ENCODE assay signal across 26 mouse cellular contexts in genomic region chr6:23549874-23550273, GRCm38 (mm10).
DNase-seq lines count a peak whose midpoint lies in the region; ATAC-seq and TF ChIP-seq lines count a peak whose summit lies in the region.
"Had no signal": no experiment of that assay in that cellular context is flagged by ENCODE, and none has a peak within 500 bp of the region (broad histone marks: within the 10 kb centered on the region; RNA-seq: fewer than 3 reads in every experiment).

No protein-coding gene starts in this region.

- intact Hi-C loops in left cerebral cortex, postnatal 10 days (cut with DNase I) = no loop called here

- H3K4me1 ChIP-seq in embryonic facial prominence, embryonic 14.5 days (ENCODE audit: control insufficient read depth, insufficient read depth, low read length) = no peaks in the 10 kb centered on the region
- no peaks in the 10 kb centered on the region for H3K4me1 ChIP-seq in embryonic facial prominence, embryonic 10.5 days
- no peaks in the 10 kb centered on the region for H3K4me1 ChIP-seq in lung, embryonic 16.5 days (replicated peaks; ENCODE audit: control insufficient read depth, insufficient read depth, low read length)
- no peaks in the 10 kb centered on the region for H3K4me1 ChIP-seq in intestine, postnatal 0 days (replicated peaks; ENCODE audit: control insufficient read depth, insufficient read depth, low read length)
- H3K4me1 ChIP-seq in stomach, embryonic 16.5 days (ENCODE audit: control insufficient read depth, insufficient read depth, low read length) = no peaks in the 10 kb centered on the region
- no peaks in the 10 kb centered on the region for H3K4me1 ChIP-seq in heart, embryonic 11.5 days (ENCODE audit: control insufficient read depth, insufficient read depth, low read length)
- H3K4me1 ChIP-seq: embryonic facial prominence, embryonic 15.5 days; heart, embryonic 13.5 days had no signal

- no peak for TF ChIP-seq CTCF in intestine, postnatal 0 days (IDR thresholded peaks at IDR 0.05; ENCODE audit: low read depth)

- WGBS in embryonic facial prominence, embryonic 14.5 days = 54% methylated on average over 1 of the region's 1 CpGs
- 52% methylated on average over 1 of the region's 1 CpGs for WGBS in embryonic facial prominence, embryonic 10.5 days
- 34% methylated on average over 1 of the region's 1 CpGs for WGBS in lung, embryonic 16.5 days
- WGBS in intestine, postnatal 0 days = 36% methylated on average over 1 of the region's 1 CpGs
- 44% methylated on average over 1 of the region's 1 CpGs for WGBS in stomach, embryonic 16.5 days
- WGBS in heart, embryonic 11.5 days (ENCODE audit: insufficient replicate concordance) = 72% methylated on average over 1 of the region's 1 CpGs

- no peak overlapping the region for H3K4me2 ChIP-seq in embryonic facial prominence, embryonic 14.5 days (ENCODE audit: low read depth, low read length)
- no peak overlapping the region for H3K4me2 ChIP-seq in lung, embryonic 16.5 days (ENCODE audit: low read depth, low read length)
- H3K4me2 ChIP-seq in intestine, postnatal 0 days (replicated peaks; ENCODE audit: low read depth) = no peak overlapping the region
- H3K4me2 ChIP-seq in stomach, embryonic 16.5 days (ENCODE audit: low read depth, low read length) = no peak overlapping the region
- no peak overlapping the region for H3K4me2 ChIP-seq in heart, embryonic 11.5 days
- H3K4me2 ChIP-seq: embryonic facial prominence, embryonic 15.5 days; heart, embryonic 13.5 days had no signal

- H3K27me3 ChIP-seq in embryonic facial prominence, embryonic 14.5 days (replicated peaks; ENCODE audit: control insufficient read depth, insufficient read depth, low read length) = no peaks in the 10 kb centered on the region
- H3K27me3 ChIP-seq in embryonic facial prominence, embryonic 10.5 days (replicated peaks; ENCODE audit: low read depth, poor library complexity, severe bottlenecking) = no peaks in the 10 kb centered on the region
- H3K27me3 ChIP-seq in lung, embryonic 16.5 days (ENCODE audit: control insufficient read depth, insufficient read depth, low read depth, low read length) = no peaks in the 10 kb centered on the region
- H3K27me3 ChIP-seq in intestine, postnatal 0 days (replicated peaks; ENCODE audit: control insufficient read depth, insufficient read depth, low read length) = no peaks in the 10 kb centered on the region
- no peaks in the 10 kb centered on the region for H3K27me3 ChIP-seq in stomach, embryonic 16.5 days (ENCODE audit: control insufficient read depth, insufficient read depth, low read length)
- H3K27me3 ChIP-seq in heart, embryonic 11.5 days (ENCODE audit: control insufficient read depth, insufficient read depth, low read length) = no peaks in the 10 kb centered on the region
- H3K27me3 ChIP-seq: embryonic facial prominence, embryonic 15.5 days; heart, embryonic 13.5 days had no signal

- H3K9ac ChIP-seq in embryonic facial prominence, embryonic 14.5 days (ENCODE audit: low read depth, low read length) = no peak overlapping the region
- H3K9ac ChIP-seq in lung, embryonic 16.5 days (ENCODE audit: low read length) = no peak overlapping the region
- no peak overlapping the region for H3K9ac ChIP-seq in intestine, postnatal 0 days (ENCODE audit: low read depth, low read length)
- no peak overlapping the region for H3K9ac ChIP-seq in stomach, embryonic 16.5 days (ENCODE audit: low read length)
- H3K9ac ChIP-seq in heart, embryonic 11.5 days (ENCODE audit: low read depth, low read length) = no peak overlapping the region
- H3K9ac ChIP-seq: embryonic facial prominence, embryonic 15.5 days; forebrain, postnatal 0 days; heart, embryonic 13.5 days had no signal

- DNase-seq in embryonic facial prominence, embryonic 14.5 days (ENCODE audit: low spot score) = peak; percentile 16
- DNase-seq in embryonic facial prominence, embryonic 10.5 days (ENCODE audit: low spot score) = no peak
- no peak for DNase-seq in lung, postnatal 25 days (ENCODE audit: low spot score)
- no peak for DNase-seq in left cerebral cortex, postnatal 10 days (ENCODE audit: extremely low spot score in 1 of 2, low spot score in 2 of 2)
- DNase-seq: adrenal gland, adult 8-10 months; adrenal gland, postnatal 25 days; cerebellum, adult 11-12 months; cerebellum, adult 8-10 months; cerebellum, postnatal 10 days; cerebellum, postnatal 36 days; embryo, embryonic 11 days; forebrain, postnatal 0 days; gastrocnemius, adult 2 months; gastrocnemius, postnatal 25 days; heart, adult 18-20 months; heart, postnatal 14 days; heart, postnatal 4 days had no signal

- no peaks in the 10 kb centered on the region for H3K36me3 ChIP-seq in embryonic facial prominence, embryonic 14.5 days (ENCODE audit: control insufficient read depth, insufficient read depth, low read length)
- H3K36me3 ChIP-seq in embryonic facial prominence, embryonic 10.5 days (replicated peaks) = no peaks in the 10 kb centered on the region
- H3K36me3 ChIP-seq in lung, embryonic 16.5 days (ENCODE audit: control insufficient read depth, insufficient read depth, low read length) = no peaks in the 10 kb centered on the region
- no peaks in the 10 kb centered on the region for H3K36me3 ChIP-seq in intestine, postnatal 0 days (ENCODE audit: control insufficient read depth, insufficient read depth)
- H3K36me3 ChIP-seq in stomach, embryonic 16.5 days (ENCODE audit: control insufficient read depth, insufficient read depth, low read length) = no peaks in the 10 kb centered on the region
- H3K36me3 ChIP-seq in heart, embryonic 11.5 days (ENCODE audit: control insufficient read depth, insufficient read depth, low read length) = no peaks in the 10 kb centered on the region
- H3K36me3 ChIP-seq: embryonic facial prominence, embryonic 15.5 days; heart, embryonic 13.5 days had no signal

- no peak overlapping the region for H3K27ac ChIP-seq in embryonic facial prominence, embryonic 14.5 days (replicated peaks; ENCODE audit: low read depth, low read length)
- H3K27ac ChIP-seq in embryonic facial prominence, embryonic 10.5 days (replicated peaks) = no peak overlapping the region
- peak overlapping the region; percentile 41 for H3K27ac ChIP-seq in lung, embryonic 16.5 days (ENCODE audit: low read length)
- no peak overlapping the region for H3K27ac ChIP-seq in intestine, postnatal 0 days (ENCODE audit: low read depth, low read length)
- no peak overlapping the region for H3K27ac ChIP-seq in stomach, embryonic 16.5 days (ENCODE audit: low read length)
- H3K27ac ChIP-seq in heart, embryonic 11.5 days (ENCODE audit: low read depth, low read length) = no peak overlapping the region
- H3K27ac ChIP-seq: embryonic facial prominence, embryonic 15.5 days; gastrocnemius, adult 2 months; heart, embryonic 13.5 days had no signal

- ATAC-seq in embryonic facial prominence, embryonic 14.5 days (ENCODE audit: low read depth) = no peak; the same call in 1 of the 2 replicates
- ATAC-seq in lung, embryonic 16.5 days (ENCODE audit: low read depth) = peak; percentile 82
- 0 out of 2 replicates have a peak, but pooled peaks have one; percentile 28 for ATAC-seq in intestine, postnatal 0 days
- ATAC-seq in stomach, embryonic 16.5 days (ENCODE audit: insufficient read depth, low FRiP score) = peak; percentile 66; the same call in 1 of the 2 replicates
- no peak for ATAC-seq in heart, embryonic 11.5 days (replicated peaks; ENCODE audit: insufficient number of reproducible peaks, low FRiP score, low TSS enrichment)
- ATAC-seq: activated CD4-positive, CD25-positive, alpha-beta regulatory T cell, adult 4 months; forebrain, embryonic 14.5 days; forebrain, postnatal 0 days; hindbrain, embryonic 16.5 days had no signal

- H3K4me3 ChIP-seq in embryonic facial prominence, embryonic 14.5 days (ENCODE audit: low read depth, low read length) = no peak overlapping the region
- no peak overlapping the region for H3K4me3 ChIP-seq in embryonic facial prominence, embryonic 10.5 days
- H3K4me3 ChIP-seq in lung, embryonic 16.5 days (ENCODE audit: low read length) = no peak overlapping the region
- no peak overlapping the region for H3K4me3 ChIP-seq in intestine, postnatal 0 days (ENCODE audit: low read depth, low read length)
- H3K4me3 ChIP-seq in stomach, embryonic 16.5 days (replicated peaks; ENCODE audit: low read length) = no peak overlapping the region
- H3K4me3 ChIP-seq in heart, embryonic 11.5 days (ENCODE audit: low read depth, low read length) = no peak overlapping the region
- H3K4me3 ChIP-seq: embryonic facial prominence, embryonic 15.5 days; gastrocnemius, adult 2 months; heart, embryonic 13.5 days had no signal

- H3K9me3 ChIP-seq in embryonic facial prominence, embryonic 14.5 days (ENCODE audit: control insufficient read depth, low read length) = no peaks in the 10 kb centered on the region
- no peaks in the 10 kb centered on the region for H3K9me3 ChIP-seq in embryonic facial prominence, embryonic 10.5 days
- H3K9me3 ChIP-seq in lung, embryonic 16.5 days (ENCODE audit: control insufficient read depth, low read length) = no peaks in the 10 kb centered on the region
- no peaks in the 10 kb centered on the region for H3K9me3 ChIP-seq in intestine, postnatal 0 days (ENCODE audit: control insufficient read depth)
- no peaks in the 10 kb centered on the region for H3K9me3 ChIP-seq in stomach, embryonic 16.5 days (replicated peaks; ENCODE audit: control insufficient read depth, low read length)
- no peaks in the 10 kb centered on the region for H3K9me3 ChIP-seq in heart, embryonic 11.5 days (replicated peaks; ENCODE audit: control insufficient read depth, low read length)
- H3K9me3 ChIP-seq: embryonic facial prominence, embryonic 15.5 days; heart, embryonic 13.5 days had no signal

Comparison
In these comparisons a context has a peak if more than half of its experiments do, and no peak if none do; other contexts are left out.
1. ATAC-seq: peak in lung, embryonic 16.5 days (single experiment), intestine, postnatal 0 days (single experiment) and stomach, embryonic 16.5 days (single experiment); none in embryonic facial prominence, embryonic 14.5 days (single experiment) and heart, embryonic 11.5 days (single experiment).